Mouse (Mus musculus): ENCODE results near the gene Cdc20b.

DNA sequence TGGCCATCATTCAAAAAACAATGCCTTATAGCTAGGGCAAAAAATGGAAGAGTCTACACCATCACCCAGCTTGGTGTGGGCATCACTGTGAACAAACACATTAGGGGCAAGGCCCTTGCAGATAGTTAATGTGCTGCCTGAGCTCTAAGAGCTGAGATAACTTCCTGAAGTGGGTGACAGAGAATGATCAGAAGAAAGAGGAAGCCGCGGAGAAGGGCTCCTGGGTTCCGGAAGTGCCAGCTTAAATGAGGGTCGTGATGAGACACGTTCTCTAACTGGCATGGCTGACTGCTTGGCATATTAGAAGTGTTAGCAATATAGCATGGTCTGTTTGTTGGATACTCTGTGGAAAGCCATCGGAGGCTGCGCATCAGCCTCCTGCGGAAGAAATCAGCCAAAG, 19.3 kb downstream of the Cdc20b start:
- no peak for TF ChIP-seq ZNF384 (IDR thresholded peaks at IDR 0.05; ENCODE audit: low read depth, low read length)
- no peak for TF ChIP-seq HCFC1 (IDR thresholded peaks at IDR 0.05; ENCODE audit: borderline replicate concordance, insufficient read depth, low read length)
